Comparison of ENCODE assay signal across 9 mouse cellular contexts in the genomic region with DNA sequence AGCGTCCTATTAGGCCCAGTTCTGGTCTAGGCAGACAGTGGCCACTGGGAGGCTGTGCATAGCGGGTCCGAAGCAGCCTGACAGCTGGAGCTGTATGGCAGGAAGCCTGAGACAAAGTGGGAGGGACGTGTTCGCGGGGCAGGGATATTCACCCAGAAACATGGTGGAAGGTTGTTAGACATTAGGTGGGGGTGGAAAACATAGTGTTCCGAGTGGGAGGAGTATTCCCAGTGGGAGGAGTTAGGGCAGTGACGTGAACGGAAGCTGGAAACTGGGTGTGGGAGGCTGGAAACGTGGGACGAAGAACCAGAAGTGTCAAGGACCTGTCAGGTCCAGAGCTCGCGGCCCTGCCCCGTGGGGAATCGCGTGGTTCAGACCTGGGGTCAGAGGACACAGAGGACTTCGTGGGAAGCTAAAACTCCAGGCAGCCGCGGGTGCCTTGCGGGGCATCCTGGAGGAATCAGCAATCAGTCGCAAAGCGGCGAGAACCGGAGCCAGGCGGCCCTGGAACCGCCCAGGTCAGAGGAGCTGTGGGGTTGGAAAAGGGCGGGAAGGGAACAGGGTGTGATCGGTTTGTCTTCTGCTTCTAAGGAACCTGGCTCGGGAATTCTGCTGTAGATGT. TPM values are rescaled to one million over a fixed set of nuclear protein-coding genes. Genes with fewer than 3 reads are reported as not detected.
DNase-seq lines count a peak whose midpoint lies in the region; ATAC-seq and TF ChIP-seq lines count a peak whose summit lies in the region.
"Had no signal": no experiment of that assay in that cellular context is flagged by ENCODE, and none has a peak within 500 bp of the region (broad histone marks: within the 10 kb centered on the region; RNA-seq: fewer than 3 reads in every experiment).

A gene (plus strand): TSS at position 281 of the 622 bp plus-strand sequence.

- no peaks in the 10 kb centered on the region; the same call in 1 of the 2 replicates for H3K4me1 ChIP-seq in bone marrow, adult 2 months (ENCODE audit: control insufficient read depth, insufficient read depth, low read length)
- H3K4me1 ChIP-seq in embryonic facial prominence, embryonic 14.5 days (ENCODE audit: control insufficient read depth, insufficient read depth, low read length), result peaks cover 8% of the 10 kb centered on the region
- H3K4me1 ChIP-seq in kidney, adult 2 months (ENCODE audit: control insufficient read depth, insufficient read depth, low read length), result peaks cover 6% of the 10 kb centered on the region; the same call in 1 of the 2 replicates
- no peaks in the 10 kb centered on the region for H3K4me1 ChIP-seq in limb, embryonic 11.5 days (ENCODE audit: control insufficient read depth, insufficient read depth, low read length)
- H3K4me1 ChIP-seq in midbrain, embryonic 13.5 days (replicated peaks), result peaks cover 14% of the 10 kb centered on the region

- WGBS in bone marrow, adult 2 months, result 1% methylated on average over 29 of the region's 29 CpGs
- under 1% methylated on average over 29 of the region's 29 CpGs for WGBS in embryonic facial prominence, embryonic 14.5 days
- under 1% methylated on average over 29 of the region's 29 CpGs for WGBS in kidney, adult 2 months
- WGBS in limb, embryonic 11.5 days, result under 1% methylated on average over 29 of the region's 29 CpGs
- WGBS in midbrain, embryonic 13.5 days, result 1% methylated on average over 29 of the region's 29 CpGs

- 0 out of 2 replicates have a peak, but pooled peaks cover 3% of the 10 kb centered on the region for H3K36me3 ChIP-seq in embryonic facial prominence, embryonic 14.5 days (ENCODE audit: control insufficient read depth, insufficient read depth, low read length)
- no peaks in the 10 kb centered on the region; the same call in 1 of the 2 replicates for H3K36me3 ChIP-seq in kidney, adult 2 months (ENCODE audit: control insufficient read depth, insufficient read depth, low read length)
- H3K36me3 ChIP-seq in limb, embryonic 11.5 days (ENCODE audit: control insufficient read depth, insufficient read depth, low read length), result no peaks in the 10 kb centered on the region
- no peaks in the 10 kb centered on the region for H3K36me3 ChIP-seq in midbrain, embryonic 13.5 days

- peak within 1 kb of the TSS; percentile 65; the same call in 1 of the 2 replicates for H3K27ac ChIP-seq in bone marrow, adult 2 months (ENCODE audit: control insufficient read depth, insufficient read depth, low read depth, low read length, poor library complexity)
- peak within 1 kb of the TSS; percentile 91 for H3K27ac ChIP-seq in embryonic facial prominence, embryonic 14.5 days (replicated peaks; ENCODE audit: low read depth, low read length)
- H3K27ac ChIP-seq in kidney, adult 2 months (ENCODE audit: insufficient read depth, low read depth, low read length), result peak within 1 kb of the TSS; percentile 91
- peak within 1 kb of the TSS; percentile 26; the same call in 1 of the 2 replicates for H3K27ac ChIP-seq in limb, embryonic 11.5 days (replicated peaks; ENCODE audit: low read depth, low read length)
- H3K27ac ChIP-seq in midbrain, embryonic 13.5 days, result peak within 1 kb of the TSS; percentile 93

- peak; percentile 39; the same call in 1 of the 2 replicates for TF ChIP-seq POLR2A in bone marrow, adult 2 months (IDR thresholded peaks at IDR 0.05; ENCODE audit: borderline replicate concordance, control insufficient read depth, low read depth, low read length)
- TF ChIP-seq POLR2A in kidney, adult 2 months (IDR thresholded peaks at IDR 0.05; ENCODE audit: low read depth, low read length), result no peak

- H3K9ac ChIP-seq in embryonic facial prominence, embryonic 14.5 days (ENCODE audit: low read depth, low read length), result peak within 1 kb of the TSS; percentile 79
- peak within 1 kb of the TSS; percentile 75 for H3K9ac ChIP-seq in limb, embryonic 11.5 days (ENCODE audit: low read length)
- peak within 1 kb of the TSS; percentile 78 for H3K9ac ChIP-seq in midbrain, embryonic 13.5 days (replicated peaks)

- H3K27me3 ChIP-seq in embryonic facial prominence, embryonic 14.5 days (replicated peaks; ENCODE audit: control insufficient read depth, insufficient read depth, low read length), result no peaks in the 10 kb centered on the region
- H3K27me3 ChIP-seq in kidney, adult 2 months (replicated peaks; ENCODE audit: control insufficient read depth, insufficient read depth, low read length), result no peaks in the 10 kb centered on the region
- H3K27me3 ChIP-seq in limb, embryonic 11.5 days (ENCODE audit: control insufficient read depth, insufficient read depth, low read length), result no peaks in the 10 kb centered on the region
- H3K27me3 ChIP-seq in midbrain, embryonic 13.5 days, result no peaks in the 10 kb centered on the region
- H3K27me3 ChIP-seq: CH12.LX had no signal

- H3K9me3 ChIP-seq in embryonic facial prominence, embryonic 14.5 days (ENCODE audit: control insufficient read depth, low read length), result no peaks in the 10 kb centered on the region
- no peaks in the 10 kb centered on the region for H3K9me3 ChIP-seq in limb, embryonic 11.5 days (ENCODE audit: control insufficient read depth, low read length)
- no peaks in the 10 kb centered on the region for H3K9me3 ChIP-seq in midbrain, embryonic 13.5 days

- peak within 1 kb of the TSS; percentile 66 for H3K4me2 ChIP-seq in embryonic facial prominence, embryonic 14.5 days (ENCODE audit: low read depth, low read length)
- H3K4me2 ChIP-seq in limb, embryonic 11.5 days (ENCODE audit: low read depth, severe bottlenecking), result peak within 1 kb of the TSS; percentile 68
- H3K4me2 ChIP-seq in midbrain, embryonic 13.5 days (replicated peaks), result peak within 1 kb of the TSS; percentile 71

- TF ChIP-seq CTCF in bone marrow, adult 2 months (IDR thresholded peaks at IDR 0.05; ENCODE audit: control insufficient read depth, insufficient read depth, low read length), result 0 out of 2 replicates have a peak, but pooled peaks have one; percentile 13
- TF ChIP-seq CTCF in kidney, adult 2 months (conservative IDR thresholded peaks at IDR 0.05; ENCODE audit: insufficient read depth, insufficient read length, low read depth, low read length), result peak; percentile 30

- DNase-seq in 3T3-L1 (ENCODE audit: low read depth, low spot score), result peak; percentile 99
- DNase-seq in embryonic facial prominence, embryonic 14.5 days (ENCODE audit: low spot score), result peak; percentile 95
- peak; percentile 93 to 95 for DNase-seq in heart, adult 18-20 months
- DNase-seq in kidney, adult 2 months, result peak; percentile 93
- DNase-seq in limb, embryonic 11.5 days (ENCODE audit: low spot score), result peak; percentile 87
- peak; percentile 76 for DNase-seq in spleen, adult 12 weeks (ENCODE audit: low spot score)

- peak within 1 kb of the TSS; percentile 63 for H3K4me3 ChIP-seq in bone marrow, adult 2 months (replicated peaks; ENCODE audit: control insufficient read depth, low read depth, low read length)
- peak within 1 kb of the TSS; percentile 75 for H3K4me3 ChIP-seq in embryonic facial prominence, embryonic 14.5 days (ENCODE audit: low read depth, low read length)
- peak within 1 kb of the TSS; percentile 61 for H3K4me3 ChIP-seq in kidney, adult 2 months (ENCODE audit: insufficient read depth, low read depth, low read length)
- H3K4me3 ChIP-seq in limb, embryonic 11.5 days (ENCODE audit: low read depth, low read length), result peak within 1 kb of the TSS; percentile 61
- H3K4me3 ChIP-seq in midbrain, embryonic 13.5 days (replicated peaks), result peak within 1 kb of the TSS; percentile 60

- peak; percentile 96 for ATAC-seq in embryonic facial prominence, embryonic 14.5 days (ENCODE audit: low read depth)
- ATAC-seq in limb, embryonic 11.5 days (ENCODE audit: insufficient number of reproducible peaks, low FRiP score, low TSS enrichment, low read depth), result peak; percentile 94
- peak; percentile 97 for ATAC-seq in midbrain, embryonic 13.5 days

RNA-seq across cellular contexts. Expression of the gene that starts here (rescaled TPM):
- polyA plus RNA-seq in bone marrow, adult 2 months (2011; ENCODE audit: insufficient read depth, insufficient read length, low replicate concordance, missing spikeins), result 1.7 and 2.6 TPM in 2 replicates
- 23.1 and 24.6 TPM in 2 replicates for polyA plus RNA-seq in embryonic facial prominence, embryonic 14.5 days (2014; fragmentation: Nextera tagmentation; extraction: Ambion mirVana)
- total RNA-seq in heart, adult 18-20 months (2021), result 1 to 10 TPM; 3.2 to 3.5 TPM
- polyA plus RNA-seq in kidney, adult 2 months (2012; rRNA removed), result 0.94 and 1.5 TPM in 2 replicates
- polyA plus RNA-seq in limb, embryonic 11.5 days (2014; fragmentation: Nextera tagmentation; extraction: Ambion mirVana), result 16.4 and 17.4 TPM in 2 replicates
- 15.1 and 17.9 TPM in 2 replicates for polyA plus RNA-seq in midbrain, embryonic 13.5 days (2015; fragmentation: Nextera tagmentation; extraction: Ambion mirVana)

Comparison
In these comparisons a context has a peak if more than half of its experiments do, and no peak if none do; other contexts are left out.
1. Peak in every context shown above with its lines: DNase-seq, ATAC-seq, H3K4me3 ChIP-seq and H3K27ac ChIP-seq.
2. H3K27ac ChIP-seq: peak in every context shown above with its lines; median percentile 93 in midbrain, embryonic 13.5 days; 91 in embryonic facial prominence, embryonic 14.5 days; 91 in kidney, adult 2 months; 65 in bone marrow, adult 2 months; 26 in limb, embryonic 11.5 days.